Mouse (Mus musculus): ENCODE data around the gene Mctp1.
"Not testable (repeated sequence)": the region's sequence is repeated elsewhere in the genome, so short reads cannot be mapped to it uniquely, and the experiment has no call there.

Gene Mctp1

DNA sequence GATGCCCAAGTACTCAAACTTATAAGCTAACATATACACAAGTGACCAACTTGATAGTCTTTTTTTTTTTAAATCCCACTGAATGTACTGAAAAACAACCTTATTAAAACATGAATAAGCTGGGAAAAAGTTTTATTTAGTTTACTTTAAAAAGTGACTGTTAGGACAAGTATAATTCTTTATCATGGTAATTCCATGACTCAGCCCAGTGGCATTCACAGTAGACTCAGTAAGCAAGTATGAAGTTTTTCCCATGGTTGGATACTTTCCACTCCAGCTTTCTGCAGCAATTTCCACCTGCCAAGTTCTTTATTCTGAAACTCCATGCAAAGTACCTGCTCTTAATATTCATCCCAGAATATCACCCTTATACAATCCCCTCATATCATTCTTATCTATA lies 97.3 kb downstream of the Mctp1 start:
- DNase-seq (ENCODE audit: low spot score in 2 of 2): no peak

DNA sequence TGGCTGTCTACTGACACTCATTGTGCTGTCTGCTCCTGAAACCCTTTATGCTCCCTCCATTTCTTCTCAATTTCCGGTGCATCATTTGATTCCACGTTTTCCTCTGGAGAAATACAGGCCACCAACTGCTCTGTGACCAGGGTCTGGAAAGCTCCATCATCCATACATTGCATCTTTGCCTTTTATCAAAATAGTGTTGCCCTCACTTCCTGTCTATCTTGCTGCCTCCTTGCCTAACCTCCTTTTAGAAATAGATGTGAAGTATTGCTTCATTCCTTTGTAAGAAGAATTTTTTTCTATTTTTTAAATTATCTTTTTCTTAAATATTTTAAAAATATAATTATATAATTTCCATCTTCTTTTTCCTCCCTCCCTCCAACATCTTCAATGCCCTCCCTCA lies 98.7 kb downstream of the Mctp1 start:
- DNase-seq (ENCODE audit: low spot score in 2 of 2): no peak

DNA sequence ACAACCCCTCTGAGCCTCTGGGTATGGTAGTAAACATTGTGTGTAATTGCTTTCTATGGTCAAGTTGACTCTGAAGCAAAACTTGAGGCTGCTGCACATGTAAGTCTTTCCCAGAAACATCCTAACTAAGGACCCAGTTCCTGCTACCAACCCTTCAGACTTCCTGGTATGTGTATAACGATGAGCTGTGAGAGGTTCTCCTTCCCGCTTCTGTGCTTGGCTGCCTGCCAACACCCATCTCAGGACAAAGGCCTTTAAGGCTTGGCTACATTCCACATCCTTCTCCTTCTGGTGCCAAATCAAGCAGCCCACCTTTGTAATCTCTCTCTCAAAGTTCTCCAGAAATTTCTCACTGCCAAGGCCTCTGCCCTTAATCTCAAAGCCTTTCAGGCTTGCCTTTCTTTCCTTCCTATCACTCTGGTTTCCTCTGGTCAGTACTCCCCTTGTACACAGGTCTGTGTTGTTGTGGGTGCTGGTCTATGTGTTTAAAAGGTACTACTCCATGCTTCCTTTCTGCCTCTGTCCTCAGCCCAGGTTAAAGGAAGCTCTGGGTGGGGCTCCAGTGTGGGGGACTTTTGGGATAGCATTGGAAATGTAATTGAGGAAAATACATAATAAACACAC lies 99.9 kb downstream of the Mctp1 start:
- no peak for DNase-seq (ENCODE audit: low spot score in 2 of 2)

DNA sequence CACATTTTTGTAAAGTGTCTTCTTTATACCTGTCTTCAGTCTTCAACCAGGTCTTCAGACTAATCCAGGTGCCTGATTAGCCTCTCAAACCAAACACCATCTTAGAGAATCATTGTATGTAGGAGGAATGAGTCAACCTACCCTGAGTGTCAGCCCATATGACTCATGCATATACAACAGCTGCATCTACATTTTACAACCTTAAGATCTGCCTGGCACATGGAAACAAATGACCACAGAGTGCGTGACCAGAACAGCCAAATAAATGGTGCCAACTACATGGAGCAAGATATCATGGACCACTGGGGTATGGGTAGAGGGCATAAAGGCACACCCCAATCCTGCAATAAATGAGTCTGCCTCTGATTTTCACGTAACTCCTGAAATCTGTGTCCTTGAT lies 131.6 kb downstream of the Mctp1 start:
- no peak for DNase-seq (ENCODE audit: low spot score in 2 of 2)

DNA sequence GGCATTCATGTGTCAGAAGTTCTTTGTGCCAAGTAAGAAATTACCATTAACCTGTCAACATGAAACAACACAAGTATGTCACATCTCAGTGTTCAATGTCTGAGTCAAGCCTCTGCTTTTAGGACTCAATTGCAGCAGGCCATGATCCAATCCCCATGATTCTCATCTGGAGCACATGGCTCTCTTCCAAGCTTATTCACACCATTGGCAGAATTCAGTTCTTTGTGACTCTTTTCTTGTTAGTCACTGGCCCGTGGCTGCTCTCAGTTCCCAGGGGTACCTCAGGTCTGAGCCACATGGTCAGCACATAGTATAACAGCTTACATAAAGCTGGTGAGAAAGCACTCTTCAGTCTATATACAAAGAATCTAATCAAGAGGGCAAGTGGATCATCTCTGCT lies 138.8 kb downstream of the Mctp1 start:
- no peak for DNase-seq (ENCODE audit: low spot score in 2 of 2)

DNA sequence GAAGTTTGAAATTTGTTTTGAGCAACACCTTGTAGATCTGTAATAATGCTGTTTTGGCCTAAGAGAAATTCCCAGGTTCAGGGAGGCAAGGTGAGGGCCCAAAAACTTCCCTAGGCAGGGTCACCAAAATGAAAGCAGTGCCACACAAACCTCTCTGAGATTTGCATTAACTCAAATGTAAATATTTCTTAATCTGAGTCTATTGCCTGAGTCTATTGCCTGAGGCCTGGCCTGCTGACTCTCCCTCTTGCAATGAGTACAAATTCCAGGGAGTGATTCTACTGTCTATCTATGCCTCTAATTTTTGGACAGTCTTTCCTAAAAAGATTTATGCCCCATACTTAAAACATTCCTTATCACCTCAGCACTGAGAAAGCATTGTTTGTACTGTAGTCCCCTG lies 143.0 kb downstream of the Mctp1 start:
- no peak for DNase-seq (ENCODE audit: low spot score in 2 of 2)

DNA sequence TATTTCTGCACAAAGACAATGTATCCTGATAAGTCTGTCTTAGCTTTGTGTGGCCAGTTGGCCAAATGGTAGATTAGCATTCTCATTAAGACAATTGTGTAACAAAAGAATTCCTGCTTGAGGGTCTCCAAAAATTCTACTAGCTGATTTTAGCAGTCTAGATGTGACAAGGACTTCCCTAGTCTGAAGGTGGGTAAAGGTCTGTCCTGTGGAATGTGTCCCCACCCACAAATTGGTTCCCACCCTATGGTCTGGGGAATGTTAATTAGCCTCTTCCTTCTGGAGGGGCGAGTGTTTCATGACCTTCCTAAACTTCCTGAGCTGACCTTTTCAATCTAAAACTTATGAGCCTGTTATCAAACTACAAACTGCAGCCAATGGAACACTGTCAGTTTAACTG lies 143.4 kb downstream of the Mctp1 start:
- DNase-seq (ENCODE audit: low spot score in 2 of 2): no peak

DNA sequence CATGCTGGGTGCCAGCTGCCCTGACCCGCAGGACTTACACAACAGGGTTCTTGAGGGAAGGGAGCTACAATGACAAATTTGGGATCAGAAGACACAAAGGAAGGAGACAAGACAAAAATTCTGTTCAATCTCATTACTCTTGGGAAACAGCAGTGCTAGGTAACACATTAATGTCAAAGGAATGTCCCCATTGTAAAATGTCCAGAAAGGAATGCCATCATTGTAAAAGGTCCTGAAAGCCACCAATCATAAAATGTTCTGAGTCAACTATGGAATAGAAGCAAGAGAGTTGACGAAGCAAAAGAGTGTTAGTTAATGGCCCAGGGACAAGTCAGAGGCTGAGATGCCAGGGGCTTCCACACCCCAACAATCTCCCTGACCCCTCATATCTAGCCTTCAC lies 145.6 kb downstream of the Mctp1 start:
- no peak for DNase-seq (ENCODE audit: low spot score in 2 of 2)

DNA sequence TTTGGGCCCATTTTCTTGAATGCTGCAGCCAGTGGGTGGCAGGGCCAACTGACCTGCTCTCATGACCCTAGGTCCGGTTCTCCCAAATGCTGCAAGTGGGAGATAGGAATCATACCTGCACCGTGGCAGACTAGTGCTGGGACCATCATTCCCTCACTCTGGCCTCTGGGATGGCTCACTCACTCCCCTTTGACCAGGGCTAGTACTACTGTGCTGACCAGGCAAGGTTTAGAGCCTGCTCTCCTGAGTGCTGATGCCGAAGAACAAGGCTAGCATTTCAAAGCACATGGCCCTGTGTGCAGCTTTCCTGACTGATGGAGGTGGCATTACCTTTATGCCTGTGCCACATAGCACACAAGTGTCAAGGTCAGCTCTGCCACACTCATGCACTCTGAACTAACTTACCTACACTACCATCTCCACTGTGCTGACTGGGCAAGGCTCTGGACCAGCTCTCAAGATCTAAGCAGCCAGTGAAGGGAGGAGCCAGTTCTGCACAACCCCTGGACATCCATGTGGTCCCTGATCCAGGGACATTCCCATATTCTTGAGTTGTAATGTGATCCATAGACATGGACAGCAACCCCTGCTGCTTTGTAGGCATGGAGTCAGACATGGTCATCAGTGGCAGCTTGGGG lies 146.7 kb downstream of the Mctp1 start:
- DNase-seq (ENCODE audit: low spot score in 2 of 2): no peak

DNA sequence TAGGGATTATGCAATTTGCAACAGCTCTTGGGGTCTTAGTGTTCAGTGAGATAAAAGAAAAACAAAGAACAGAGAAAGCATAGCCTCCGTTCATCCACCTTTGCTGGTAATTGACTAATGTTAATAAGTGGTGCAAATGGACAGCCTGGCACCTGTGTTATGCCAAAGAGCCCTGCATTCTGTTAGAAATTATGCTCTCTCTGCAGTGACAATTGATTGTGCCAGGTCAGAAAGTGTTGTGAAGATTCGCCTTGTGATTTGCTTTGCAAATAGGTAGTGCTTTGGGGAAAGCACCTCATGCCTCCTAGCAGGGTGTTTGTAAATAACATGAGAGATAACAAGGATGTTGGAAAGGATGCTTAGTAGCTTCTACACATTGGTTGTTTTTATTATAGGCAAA lies 163.5 kb downstream of the Mctp1 start:
- no peak for DNase-seq (ENCODE audit: low spot score in 2 of 2)

DNA sequence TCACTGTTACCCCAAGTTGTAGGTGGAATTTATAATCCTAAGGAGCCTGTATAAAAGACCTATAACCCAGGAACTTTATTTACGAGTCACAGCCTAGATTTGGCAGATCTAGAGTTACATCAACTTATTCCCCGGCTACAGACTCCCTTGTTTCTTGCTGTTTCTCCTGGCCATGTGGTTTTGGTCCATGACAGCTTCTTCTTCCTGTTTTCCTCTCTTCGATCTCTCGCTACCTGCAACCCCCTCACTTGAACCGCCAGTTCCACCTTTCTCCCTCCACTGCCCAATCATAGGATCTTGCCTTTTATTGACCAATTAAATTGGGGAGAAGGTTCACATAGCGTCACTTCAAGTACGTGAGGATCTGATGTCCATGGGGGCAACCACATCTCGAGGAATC lies 176.6 kb downstream of the Mctp1 start:
- DNase-seq (ENCODE audit: low spot score in 2 of 2): no peak

DNA sequence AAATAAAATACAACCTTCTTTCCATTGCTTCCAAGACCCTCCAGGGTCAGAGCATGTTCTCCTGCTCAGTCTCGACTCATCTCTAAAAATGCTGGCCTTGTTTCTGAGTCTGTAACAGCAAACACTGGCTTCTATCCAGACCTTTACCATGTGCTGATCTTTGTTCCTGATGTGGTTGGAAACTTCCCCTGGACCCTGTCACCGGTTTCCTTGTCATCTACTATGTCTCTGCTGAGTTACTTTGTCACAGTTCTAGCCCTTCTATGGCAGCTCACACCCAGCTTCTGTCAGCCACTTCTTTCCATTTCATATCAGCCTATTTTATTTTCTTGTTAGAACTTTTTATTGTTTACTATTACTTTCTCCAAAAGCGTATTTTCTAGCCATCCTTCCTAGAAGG lies 177.3 kb downstream of the Mctp1 start:
- DNase-seq (ENCODE audit: low spot score in 2 of 2): no peak

DNA sequence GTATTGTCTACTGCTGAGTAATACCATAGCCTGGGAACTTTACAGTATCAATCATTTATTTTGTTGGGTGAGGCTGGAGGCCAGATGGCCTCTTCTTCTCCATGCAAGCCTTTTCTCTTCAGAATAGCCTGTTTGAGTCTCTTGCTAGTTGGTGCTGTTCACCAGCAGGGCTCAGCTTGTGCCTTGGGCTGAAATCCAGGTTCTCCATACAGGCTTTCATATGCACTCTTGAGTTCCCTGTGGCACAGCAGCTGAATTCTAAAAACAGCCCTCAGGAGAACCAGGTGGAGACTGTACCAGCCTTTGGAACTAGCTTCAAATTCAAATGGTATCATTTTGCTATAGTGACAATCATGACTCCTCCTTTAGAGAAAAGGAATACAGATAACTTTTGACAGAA lies 179.7 kb downstream of the Mctp1 start:
- no peak for DNase-seq (ENCODE audit: low spot score in 2 of 2)

DNA sequence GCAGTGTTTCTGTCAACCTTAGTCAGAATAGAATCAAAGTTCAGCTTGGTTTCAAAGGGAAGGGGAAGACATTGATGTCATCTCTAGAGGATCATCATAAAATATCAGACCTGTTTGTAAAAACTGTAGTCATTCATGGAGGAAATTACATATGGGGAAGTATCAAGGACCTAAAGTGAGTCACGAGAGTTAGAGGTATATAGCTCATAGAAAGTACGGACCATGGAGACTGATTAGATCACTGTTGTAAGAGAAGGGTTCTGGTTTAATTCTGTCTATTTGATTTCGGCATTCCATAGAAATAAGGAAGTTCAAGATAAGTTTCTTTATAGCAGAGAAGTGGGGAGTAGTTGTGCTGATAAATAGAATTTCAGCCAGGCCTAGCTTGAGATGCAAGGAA lies 181.7 kb downstream of the Mctp1 start:
- no peak for DNase-seq (ENCODE audit: low spot score in 2 of 2)

DNA sequence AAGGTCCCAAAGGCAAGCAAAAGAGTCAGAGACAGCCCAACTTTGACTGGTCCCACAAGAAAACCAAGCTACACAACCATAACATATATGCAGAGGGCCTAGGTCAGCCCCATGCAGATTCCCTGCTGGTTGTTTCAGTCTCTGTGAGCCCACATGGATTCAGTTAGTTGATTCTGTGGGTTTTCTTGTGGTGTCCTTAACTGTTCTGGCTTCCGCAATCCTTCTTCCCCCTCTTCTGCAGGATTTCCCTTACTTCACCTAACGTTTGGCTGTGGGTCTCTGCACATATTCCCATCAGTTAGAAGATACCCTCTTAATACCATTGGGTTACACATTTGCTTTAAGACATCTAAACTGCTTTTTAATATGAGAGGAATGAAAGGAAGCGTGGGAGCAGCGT lies 183.1 kb downstream of the Mctp1 start:
- DNase-seq (ENCODE audit: low spot score in 2 of 2): no peak

DNA sequence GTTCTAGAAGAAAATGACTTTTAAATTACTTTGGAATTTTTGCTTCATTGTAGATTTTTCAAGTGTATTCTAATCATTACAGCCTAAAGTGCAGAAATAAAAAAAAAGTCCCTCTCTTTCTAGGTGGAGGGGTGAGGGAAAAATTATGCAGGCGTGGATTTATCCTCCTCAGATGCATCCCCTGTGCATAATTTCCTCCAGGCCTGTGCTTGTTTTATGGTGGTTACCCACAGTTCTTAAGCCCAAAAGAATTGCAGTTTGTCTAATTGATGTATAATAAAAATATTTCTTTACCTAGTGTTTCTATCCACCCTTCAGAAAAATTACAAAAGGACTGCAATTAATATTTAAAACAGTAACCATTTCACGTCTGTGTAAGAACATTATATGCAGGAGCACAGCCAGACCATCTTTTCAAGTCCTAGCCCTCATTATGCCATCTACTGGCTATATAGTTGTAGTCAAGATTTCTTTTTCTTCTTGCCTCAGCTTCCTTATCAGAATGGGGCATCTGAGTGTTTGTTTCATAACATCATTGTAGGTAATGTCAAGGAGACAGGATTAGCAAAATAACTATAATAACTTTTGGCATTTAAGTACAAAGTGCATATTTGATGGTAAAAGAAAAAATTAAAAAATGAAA lies 184.4 kb downstream of the Mctp1 start:
- no peak for DNase-seq (ENCODE audit: low spot score in 2 of 2)

DNA sequence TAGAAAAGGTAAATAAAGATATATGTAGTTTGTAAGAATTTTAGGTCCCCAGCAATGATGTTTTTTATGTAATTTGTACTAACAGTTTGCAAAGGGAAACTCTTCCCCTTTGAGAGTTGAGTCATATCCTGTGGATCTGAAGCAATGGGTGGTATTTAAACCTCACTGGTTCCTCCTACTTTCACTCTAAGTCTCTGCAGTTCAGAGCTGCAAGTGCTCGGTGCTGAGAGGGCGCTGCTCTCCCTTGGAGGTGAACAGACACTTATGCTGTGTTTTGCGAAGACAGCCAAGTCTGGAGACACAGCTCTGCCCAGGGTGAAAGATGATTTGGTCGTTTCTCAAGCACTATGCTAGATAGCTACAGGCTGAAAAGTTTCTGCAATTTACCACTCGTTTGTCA lies 195.1 kb downstream of the Mctp1 start:
- peak; percentile 21 to 32 for DNase-seq (ENCODE audit: low spot score in 2 of 2)

DNA sequence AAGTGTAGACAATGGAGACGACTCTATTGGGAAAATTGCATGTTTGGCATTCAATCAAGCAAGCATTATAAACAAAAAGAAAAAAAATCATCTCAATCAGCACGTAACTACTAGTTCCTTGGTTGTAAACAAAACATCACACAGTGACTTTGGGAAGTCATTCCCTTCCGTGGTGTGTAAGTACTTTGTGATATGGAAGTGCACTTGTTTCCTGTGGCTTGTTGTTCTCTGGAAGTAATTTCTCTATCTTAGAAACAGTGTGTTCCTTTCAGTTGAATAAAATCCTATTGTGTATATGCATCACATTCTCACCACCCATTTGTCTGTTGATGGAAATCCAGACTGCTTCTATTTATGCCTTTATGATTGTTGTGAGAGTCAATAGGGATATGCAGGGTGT lies 201.1 kb downstream of the Mctp1 start:
- DNase-seq (ENCODE audit: low spot score in 2 of 2): no peak

DNA sequence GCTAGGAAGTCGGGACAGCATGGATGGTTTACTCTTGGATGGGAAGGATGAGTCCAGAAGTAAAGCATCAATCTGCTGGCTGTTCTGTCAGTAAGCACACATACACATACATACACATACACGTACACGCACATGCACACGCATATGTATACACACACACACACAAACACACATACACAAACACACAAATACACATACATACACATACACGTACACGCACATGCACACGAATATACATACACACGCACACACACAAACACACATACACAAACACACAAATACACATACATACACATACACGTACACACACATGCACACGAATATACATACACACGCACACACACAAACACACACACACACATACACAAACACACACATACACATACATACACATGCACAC lies 206.4 kb downstream of the Mctp1 start:
- not testable (repeated sequence) for DNase-seq (ENCODE audit: low spot score in 2 of 2)

DNA sequence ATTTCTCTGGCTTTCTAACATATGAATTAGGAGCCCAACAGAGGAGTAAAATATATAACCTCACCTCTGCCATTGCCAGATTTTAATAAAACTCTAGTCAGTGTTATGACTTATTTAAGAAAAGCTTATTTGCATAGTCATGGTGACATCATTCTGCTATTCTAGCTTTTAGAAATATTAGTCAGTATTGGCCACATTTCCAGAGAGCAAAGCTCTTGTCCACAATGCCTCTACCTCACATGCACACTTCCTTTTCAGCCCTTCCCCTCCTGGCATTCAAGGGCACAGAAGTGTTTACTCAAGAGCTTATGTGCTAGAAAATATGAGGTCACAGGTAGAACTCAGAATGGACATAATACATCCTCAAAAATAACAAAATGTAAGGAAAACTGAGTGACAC lies 206.9 kb downstream of the Mctp1 start:
- no peak for DNase-seq (ENCODE audit: low spot score in 2 of 2)

DNA sequence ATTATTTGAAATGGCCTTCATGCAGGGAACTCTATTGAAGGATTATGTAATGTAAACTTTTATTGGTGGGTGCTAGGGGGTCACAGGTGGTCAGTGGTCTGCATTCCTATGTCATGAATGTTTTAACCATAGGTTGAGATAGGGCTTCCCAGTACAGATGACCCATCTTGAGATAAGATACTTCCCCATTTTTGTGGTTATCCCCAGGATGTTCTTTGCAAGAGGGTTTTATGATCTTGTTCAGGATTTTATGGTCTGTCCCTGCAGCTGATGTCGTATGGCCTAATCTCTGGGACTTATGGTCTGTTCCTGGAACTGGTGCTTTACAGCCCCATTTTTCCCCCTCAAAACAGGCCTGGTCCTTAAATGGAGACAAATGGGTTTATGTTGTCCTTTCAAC lies 207.4 kb downstream of the Mctp1 start:
- no peak for DNase-seq (ENCODE audit: low spot score in 2 of 2)

DNA sequence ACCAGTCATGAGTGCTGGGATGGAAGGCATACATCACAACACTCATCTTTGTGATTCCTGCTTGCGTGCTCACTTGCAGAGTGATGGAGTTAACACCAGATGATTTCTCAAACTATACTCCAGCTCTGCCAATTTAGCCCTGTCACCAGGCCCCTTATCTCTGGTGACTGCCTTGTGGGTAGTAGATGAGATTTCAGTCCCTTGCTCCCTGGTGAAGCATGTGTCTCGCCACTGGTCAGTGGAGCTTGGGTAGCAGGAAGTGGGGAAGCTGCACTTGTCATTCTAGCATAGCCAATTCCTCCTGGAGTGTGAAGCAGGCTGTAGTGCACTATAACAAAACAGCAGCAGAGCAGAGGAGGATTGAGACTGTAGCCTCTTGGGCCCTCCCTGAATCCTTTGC lies 208.6 kb downstream of the Mctp1 start:
- DNase-seq (ENCODE audit: low spot score in 2 of 2): no peak

DNA sequence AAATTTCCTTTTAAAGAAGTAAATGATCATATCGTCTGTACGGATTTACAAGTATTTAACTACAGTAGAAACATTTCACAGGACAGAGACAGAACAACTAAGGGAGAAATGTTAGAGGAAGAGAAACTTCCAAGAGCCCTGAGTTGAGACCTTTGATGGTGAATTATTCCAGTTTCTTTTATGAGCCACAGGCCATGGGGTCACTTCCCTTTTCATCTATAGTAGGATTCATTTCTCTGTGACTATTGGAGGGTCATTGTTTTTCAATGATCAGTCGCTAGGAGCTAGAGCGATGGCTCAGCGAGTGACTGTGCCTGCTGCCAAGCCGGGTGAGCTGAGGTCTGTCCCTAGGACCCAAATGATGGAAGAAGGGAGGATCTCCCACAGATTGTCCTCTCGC lies 212.7 kb downstream of the Mctp1 start:
- no peak for DNase-seq (ENCODE audit: low spot score in 2 of 2)

DNA sequence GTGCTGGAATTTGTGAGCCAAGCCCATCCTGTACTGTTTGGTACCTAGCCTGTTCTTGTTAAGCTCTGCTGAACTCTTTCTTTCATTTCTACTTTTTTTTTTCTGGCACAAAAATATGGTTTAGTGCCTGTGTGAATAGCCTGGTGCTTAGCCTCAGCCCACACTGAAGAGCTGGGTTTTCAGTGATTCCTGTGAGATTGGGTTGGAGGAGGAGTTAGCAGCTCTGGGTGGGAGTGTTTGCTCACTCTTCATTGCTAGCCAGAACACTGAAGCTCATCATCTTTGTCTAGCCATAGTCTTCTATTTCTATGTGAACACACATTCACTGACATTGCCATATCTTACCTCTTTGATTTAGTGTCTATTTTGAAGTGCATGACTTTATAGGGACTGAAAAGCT lies 225.1 kb downstream of the Mctp1 start:
- peak; percentile 22 to 24 for DNase-seq (ENCODE audit: low spot score in 2 of 2)

Data from right cerebral cortex, adult 2 months (tissue).